Mouse (Mus musculus): Measurements from ENCODE around the gene Abca4.

Abca4 gene

DNA sequence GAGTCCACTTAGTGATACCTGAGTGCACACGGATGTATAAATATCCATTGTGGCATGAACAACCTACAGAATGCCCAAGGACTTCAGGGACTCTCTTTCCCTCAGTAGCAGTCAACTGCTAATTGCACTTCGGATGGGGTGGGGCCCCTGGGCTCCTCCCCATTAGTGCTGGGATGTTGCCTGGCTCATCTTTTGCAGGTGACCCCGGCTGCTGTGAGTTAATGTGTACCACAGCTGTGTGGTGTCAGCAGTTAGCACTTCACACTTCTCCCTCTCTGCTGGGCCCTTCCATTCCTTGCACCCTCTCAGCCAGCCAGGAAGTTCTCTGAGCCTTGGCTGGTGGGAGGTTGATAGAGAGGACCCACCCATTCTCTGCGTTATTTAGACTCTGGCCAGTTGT lies 65.2 kb downstream of the Abca4 start:
- DNase-seq (ENCODE audit: low read depth, low spot score) = no peak

DNA sequence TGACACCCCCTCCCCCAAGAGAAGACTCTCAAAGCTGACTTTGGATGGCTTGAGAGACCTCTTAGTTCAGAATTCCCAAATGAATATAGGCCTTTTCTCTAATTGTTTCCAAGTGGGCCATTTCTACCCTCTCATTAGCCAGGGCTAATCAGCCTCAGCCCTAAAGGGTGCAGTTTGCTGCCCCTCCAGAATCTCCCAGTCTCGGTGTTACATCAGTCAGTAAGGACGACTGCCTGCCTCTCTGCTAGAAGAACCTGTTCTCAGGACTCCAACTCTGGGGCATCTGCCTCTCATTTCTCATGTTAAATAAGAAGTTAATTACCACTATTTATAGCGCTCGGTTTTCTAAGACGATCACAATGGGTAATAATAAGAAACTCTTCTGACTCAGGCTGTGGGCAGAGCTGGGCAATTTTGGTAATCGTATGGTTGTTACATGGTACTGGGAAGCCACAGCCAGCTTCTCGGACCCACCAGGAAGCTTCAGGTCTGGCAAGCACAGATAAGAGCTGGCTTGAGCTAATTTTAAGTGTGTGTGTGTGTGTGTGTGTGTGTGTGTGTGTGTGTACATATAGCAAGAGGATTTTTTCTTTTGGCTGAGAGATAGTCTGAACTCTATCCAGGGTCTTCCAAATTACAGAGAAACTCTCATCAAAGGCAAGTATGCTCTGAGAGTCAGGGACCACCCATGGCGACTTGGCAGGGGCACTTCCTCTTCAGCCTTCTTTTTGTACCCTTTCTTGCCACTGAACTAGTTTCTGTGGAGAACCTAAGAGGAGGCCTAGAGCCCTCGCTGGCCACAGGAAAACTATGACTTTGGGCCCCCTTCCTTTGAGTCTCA lies 67.1 kb downstream of the Abca4 start:
- no peak for DNase-seq (ENCODE audit: low read depth, low spot score)

DNA sequence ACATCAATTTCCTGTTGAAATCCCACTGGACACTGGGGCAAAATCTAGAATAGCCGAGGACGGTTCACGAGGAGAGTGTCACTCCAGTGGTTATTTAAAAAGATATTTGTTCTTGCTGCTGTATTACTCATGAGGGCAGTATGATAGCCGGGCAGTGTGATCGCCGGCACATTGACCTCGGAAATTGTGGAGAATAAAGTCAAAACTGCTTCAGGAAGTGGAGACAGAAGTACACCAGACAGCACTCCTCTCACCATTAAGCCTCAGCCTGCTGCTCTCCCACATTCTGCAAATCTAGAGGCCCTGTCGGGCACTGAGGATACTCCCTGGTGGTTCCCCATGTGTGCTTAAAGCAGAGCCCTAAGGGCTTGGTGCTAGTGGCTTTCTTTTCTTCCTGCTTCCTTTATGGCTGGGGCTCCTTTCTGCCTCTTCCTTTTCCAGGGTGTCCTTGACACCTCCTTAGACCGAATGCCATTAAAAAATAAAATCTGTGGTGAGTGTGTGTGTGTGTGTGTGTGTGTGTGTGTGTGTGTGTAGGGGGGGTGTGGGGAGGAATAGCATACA lies 74.5 kb downstream of the Abca4 start:
- DNase-seq (ENCODE audit: low read depth, low spot score) = no peak

DNA sequence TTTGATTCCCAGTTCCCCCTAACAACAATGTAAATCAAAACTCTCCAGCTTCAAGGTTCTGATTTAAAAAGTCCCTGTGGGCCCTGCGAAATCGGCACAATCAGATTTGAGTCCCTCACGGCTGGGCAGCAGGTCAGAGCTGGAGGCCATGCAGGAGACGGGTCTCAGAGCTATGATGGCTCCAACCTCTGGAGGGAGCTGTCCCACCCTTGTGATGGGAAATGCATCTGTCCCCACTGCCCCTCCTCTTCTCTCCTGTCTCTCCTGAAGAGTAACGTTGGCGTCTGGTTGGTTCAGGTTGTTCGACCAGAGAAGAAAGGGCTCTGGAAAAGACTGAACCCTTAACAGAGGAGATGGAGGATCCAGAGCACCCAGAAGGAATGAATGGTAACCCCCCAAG lies 75.5 kb downstream of the Abca4 start:
- DNase-seq (ENCODE audit: low read depth, low spot score) = no peak

DNA sequence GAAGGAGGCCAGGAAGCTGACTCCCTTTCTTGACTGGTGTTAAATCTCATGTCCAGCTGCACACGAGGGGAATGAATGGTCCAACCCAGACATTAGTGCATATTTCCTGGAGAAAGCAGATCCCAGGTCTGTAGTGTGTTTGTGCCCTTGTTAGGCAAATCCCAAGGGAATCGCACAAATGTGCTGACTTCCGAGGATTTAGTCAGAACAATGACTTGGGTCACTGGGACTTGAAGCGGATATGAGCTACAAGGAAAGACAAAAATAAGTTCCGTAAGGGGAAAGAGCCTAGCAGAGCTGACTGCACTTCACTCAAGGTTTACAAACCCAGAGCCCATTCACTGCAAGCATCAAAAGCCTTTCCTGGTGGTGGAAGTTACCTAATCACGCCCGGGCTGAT lies 76.0 kb downstream of the Abca4 start:
- DNase-seq (ENCODE audit: low read depth, low spot score) = no peak

DNA sequence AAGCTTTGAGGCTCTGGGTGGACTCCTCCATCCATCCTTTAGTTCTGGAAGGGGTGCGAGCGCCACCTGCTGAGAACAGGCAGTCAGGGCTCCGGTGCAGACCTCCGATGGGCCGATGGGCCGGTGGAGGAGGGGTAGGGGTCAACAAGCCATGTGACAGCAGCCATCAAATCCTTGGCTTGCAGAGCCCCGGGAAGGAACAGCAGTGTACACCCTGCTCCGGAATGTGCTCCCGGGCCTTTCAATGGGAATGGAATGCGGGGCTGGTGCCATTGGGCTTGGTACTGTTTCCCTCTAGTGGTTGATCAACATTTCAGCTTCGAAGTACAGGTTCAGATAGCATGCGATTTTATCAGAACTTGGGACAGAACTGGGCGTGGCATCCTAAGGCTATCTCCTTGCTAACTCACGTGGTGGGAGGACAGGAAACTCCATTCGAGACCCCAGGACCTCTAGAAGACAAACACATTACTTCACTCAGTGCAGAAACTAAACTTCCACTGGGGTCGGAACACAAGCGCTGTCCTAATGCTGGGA lies 78.0 kb downstream of the Abca4 start:
- peak; percentile 92 for DNase-seq (ENCODE audit: low read depth, low spot score)

DNA sequence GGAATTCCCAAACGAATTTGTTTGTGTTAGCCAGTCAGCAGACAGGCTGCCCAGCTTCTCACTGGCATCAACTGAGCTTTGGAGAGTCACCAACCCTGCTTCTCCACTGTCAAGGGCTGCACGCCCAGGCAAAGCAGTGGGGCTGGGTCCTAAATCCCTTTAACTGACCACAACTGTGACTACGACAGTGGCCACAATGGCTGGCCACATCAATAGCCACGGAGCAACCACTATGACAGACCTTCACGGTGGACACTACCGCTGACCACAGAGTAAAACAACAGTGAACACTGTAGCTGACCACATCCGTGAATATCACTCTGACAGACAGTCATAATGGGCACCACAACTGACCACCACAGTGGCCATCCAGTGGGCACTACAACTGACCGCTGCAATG lies 78.6 kb downstream of the Abca4 start:
- DNase-seq (ENCODE audit: low read depth, low spot score) = no peak

DNA sequence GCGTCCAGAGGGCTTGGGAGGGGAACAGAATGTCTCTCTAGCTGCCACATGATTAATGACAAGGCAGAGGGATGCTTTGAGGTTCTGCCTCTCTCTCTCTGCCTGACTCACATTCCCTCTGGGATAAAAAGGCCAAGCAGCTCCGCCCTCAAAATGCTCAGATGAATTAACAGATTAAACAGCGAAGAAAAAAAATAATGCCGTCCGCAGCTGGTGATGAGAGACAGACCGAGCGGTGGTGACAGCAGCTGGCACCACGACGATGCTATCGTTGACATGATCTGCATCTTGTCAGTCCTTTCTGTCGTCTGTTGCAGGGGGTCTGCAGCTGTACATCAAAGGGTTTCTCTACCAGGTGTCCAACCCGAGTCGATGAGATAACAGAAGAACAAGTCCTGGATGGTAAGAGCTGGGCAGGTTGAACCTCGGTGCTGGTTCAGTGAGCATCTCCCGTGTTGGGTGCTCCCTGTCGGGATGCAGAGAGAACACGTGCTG lies 84.8 kb downstream of the Abca4 start:
- peak; percentile 47 for DNase-seq (ENCODE audit: low read depth, low spot score)

DNA sequence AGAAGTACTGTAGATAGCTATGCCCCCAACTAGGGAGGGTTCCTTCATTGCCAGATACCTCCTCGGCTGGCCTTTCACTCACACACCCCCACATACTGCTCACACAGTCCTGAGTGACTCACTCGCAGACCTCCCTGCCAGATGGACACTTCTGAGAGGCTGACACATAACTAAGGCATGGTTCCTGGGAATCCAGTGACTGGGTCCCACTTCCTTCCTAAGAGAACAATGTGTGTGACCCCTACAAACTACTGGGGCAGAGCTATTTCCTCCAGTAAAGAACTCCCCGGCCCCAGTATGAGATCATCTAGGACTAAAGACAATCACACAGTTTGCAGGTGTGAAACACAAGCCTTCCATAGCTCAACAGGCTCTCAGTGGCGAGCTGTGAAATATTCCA lies 86.5 kb downstream of the Abca4 start:
- no peak for DNase-seq (ENCODE audit: low read depth, low spot score)

DNA sequence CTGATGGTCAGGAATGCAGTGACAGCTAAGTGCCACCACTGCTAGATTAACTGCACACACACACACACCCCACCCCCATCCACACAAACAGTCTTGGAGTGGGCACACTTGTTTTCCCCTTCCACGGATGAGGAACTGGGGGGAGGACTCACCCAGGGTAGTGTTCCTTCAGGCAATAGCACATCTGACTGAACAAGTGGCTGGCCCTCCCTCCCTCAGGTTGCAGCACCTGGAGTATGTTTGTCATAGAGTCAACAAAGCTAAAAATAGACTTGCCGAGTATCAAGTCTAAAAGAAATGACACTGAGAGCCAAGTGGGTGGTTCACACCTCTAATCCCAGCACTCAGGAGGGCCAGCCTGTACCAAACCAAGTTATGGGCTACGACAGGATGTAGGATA lies 87.4 kb downstream of the Abca4 start:
- no peak for DNase-seq (ENCODE audit: low read depth, low spot score)

DNA sequence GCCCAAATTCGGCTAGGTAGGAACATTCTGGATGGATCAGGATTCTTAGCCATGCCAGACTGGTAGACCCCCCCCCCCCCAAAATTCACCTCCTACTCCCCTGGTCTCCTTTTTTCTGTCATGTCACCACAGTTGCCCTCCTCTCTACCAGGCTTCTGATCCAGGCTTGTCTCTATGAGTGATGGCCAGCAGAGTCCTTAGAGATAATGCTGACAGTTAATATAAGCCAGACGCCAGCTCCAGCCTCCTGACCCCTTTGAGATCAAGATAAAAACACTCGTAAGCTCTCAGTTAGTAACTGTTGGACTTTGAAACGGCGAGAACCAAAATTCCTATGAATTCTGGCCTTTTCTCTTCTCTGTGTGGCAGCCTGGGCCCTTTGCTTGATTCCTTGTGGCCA lies 89.0 kb downstream of the Abca4 start:
- no peak for DNase-seq (ENCODE audit: low read depth, low spot score)

DNA sequence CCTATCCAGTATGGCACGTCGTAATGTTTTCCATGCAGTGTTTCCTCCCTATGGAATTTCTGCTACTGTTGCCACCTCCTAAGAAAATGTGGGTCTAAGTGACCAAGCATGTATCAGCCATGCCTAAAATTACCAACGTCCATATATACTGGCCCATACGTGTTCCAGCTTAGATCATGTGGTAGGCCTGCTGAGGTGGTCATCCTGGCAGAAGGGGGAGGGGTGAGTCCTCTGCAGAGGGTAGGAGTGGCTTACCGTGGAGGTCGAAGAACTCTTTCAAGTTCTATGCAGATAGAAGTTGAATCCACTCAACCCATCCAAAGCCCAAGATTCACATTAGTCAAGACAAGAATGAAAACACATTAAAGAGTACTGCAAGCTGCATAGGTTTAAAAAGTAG lies 89.6 kb downstream of the Abca4 start:
- DNase-seq (ENCODE audit: low read depth, low spot score) = no peak

DNA sequence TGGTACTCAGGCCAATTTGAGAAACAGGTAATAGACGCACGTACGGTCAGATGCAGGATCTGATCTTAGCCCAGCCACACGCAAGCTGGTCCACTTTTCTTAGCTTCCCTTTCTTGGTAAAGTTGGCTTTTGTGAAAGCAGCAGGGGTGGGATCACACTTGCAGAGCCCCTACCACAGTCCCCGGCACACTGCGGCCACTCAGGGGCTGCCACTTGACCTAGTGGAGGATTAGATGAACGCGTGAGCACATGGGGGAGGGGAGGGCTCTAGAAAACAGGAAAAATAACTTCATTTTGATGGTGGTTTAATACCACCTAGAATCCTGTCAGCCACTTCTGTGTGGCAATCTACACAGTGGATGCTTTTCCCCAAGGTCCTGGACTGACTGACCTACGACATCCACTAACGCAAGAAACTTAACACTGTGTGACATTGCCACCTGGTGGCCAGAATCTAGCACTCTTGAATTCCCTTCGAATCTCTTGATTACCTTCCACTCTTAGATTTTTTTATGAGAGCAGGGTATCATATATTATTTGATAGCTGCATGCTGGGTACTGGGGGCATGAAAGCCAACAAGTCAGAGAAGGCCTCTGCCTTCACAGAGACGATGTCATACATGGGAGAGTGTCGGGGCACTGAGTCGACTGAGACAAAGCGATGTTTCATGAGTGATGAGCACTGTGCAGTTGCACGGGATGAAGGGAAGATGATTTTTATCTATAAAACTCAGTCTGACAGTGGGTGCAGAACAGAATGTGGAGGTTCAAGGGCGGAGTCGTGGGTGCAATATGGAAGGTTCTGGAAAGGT lies 96.6 kb downstream of the Abca4 start:
- DNase-seq (ENCODE audit: low read depth, low spot score) = peak; percentile 72

DNA sequence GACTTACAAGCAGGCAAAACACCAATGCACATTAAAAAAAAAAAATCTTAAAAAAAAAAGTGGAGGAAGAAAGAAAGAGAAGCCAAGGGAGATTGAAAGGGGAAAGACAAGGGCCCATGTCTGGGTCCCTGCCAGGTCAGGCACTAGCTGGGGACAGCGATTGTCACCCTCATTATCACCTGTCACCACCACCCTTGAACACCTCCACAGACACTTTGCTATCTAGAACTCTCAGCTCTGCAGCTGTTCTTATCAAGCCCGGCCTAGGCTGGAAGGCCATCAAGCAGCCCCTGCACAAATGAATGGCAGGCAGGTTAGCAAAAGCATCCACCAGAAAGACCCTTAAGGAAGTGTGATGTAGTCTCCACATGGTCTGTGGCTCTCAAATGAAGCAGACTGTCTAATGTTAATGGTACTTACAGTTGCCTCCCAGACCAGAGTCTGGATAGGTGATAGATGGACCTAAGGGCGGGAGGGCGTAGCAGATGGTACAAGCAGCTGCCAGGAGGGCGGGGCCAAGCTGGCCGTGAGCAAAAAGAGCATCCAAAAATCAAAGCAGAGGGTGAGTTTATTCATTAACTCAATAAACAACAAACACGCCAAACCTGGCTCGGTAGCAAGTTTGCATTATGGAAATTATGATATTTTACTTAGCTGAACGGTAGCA lies 98.1 kb downstream of the Abca4 start:
- DNase-seq (ENCODE audit: low read depth, low spot score) = no peak

DNA sequence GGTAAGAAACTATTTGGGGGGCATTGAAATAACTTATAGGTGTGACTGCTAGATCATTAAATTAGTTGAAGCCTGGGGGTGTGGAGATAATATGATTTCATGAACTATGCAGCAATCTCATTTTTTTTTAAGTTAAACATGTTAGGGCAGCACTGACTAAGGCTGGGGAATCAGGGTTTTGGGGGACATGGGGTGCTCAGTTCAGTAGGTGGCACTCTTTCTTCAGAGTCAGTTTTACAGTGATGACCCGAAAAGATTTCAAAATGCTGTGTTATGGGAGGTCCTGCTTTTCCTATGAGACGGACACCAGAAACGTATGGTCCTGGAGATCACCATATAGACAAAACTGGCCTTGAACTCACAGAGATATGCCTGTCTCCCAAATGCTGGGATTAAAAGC lies 99.2 kb downstream of the Abca4 start:
- DNase-seq (ENCODE audit: low read depth, low spot score) = no peak

DNA sequence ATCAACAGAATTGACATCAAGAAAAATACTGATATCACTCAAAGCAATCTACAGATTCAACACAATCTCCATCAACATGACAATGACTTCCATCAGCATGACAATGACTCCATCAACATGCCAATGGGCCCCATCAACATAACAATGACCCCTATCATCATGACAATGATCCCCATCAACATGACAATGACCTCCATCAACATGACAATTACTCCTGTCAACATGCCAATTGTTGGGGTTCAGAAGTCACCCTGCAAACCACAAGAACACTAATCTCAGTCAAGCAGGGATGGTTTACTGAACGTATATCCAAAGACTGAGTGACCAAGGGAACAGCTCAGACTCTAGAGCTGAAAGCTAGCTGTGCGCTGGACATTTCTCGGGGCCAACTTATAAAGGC lies 101.2 kb downstream of the Abca4 start:
- no peak for DNase-seq (ENCODE audit: low read depth, low spot score)

DNA sequence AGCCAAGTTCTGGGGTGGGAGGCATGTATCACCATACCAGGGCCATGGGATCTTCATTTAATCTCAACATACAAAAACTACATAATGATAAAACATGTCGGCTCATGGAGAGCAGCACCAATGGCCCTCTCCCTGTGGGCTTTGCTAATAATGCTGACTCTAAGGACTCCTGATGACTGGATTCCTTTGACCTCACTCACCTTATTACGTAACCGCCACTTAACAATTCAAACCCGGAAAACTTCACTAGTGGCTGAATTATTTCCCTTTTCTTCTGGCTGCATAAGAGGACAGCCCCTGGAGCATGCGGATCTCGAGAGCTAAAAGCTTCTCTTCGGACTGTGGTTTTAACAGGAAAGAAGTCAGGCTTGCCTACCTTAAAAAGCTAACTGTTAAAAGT lies 106.6 kb downstream of the Abca4 start:
- no peak for DNase-seq (ENCODE audit: low read depth, low spot score)

DNA sequence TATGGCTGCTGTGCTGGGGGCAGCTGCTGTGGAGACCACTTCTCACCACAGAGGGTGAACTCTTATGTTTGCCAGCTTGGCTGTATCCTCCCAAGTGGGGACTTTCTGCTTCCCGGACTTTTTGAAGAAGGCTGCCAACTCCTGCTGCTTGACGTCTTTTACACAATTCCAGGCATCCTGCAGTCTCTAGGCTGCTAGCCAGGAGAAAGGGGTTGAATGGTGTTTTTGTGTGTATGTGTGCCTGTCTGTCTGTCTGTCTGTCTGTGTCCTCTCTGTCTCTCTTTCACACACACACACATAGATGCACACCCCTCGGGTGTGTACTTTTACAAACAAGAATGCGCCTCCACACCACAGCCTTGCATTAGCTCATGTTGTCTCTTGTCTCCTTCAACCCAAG lies 108.2 kb downstream of the Abca4 start:
- DNase-seq (ENCODE audit: low read depth, low spot score) = no peak

DNA sequence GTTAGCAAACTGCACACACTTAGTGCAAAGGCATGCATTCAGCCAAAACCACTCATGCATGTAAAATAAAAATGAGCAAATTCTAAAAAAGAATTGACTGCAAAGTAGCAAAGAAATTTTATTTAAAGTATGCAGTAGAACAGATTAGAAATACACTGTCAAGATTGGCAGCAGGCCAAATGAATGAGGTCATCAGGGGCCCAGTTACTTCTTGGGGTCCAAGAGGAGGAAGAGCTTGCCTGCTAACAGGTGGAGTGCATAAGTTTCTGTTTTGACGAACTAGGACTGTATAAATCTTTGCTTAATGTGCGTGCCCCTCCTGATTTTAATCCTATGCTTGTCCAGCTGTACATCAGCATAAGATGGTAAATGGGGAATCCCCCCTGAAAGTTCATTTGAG lies 109.8 kb downstream of the Abca4 start:
- DNase-seq (ENCODE audit: low read depth, low spot score) = no peak

DNA sequence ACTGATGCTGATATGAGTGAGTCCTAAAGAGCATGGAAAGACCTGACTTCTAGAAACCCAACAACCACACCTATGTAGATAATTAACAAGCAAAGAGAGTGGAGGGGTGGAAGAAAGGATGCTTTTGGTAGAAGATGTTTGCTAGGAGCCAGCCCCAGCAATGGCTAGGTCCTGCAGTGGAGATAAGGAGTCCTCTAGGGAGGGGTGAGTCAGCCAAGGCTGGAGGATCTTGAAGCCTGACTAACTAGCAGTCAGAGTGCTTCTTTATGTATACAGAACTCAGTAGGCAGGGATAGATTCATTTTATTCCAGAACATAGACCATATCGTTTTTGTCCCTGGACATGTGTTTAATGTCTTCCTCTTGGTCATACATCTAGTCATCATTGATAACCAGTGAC lies 115.2 kb downstream of the Abca4 start:
- DNase-seq (ENCODE audit: low read depth, low spot score) = no peak

DNA sequence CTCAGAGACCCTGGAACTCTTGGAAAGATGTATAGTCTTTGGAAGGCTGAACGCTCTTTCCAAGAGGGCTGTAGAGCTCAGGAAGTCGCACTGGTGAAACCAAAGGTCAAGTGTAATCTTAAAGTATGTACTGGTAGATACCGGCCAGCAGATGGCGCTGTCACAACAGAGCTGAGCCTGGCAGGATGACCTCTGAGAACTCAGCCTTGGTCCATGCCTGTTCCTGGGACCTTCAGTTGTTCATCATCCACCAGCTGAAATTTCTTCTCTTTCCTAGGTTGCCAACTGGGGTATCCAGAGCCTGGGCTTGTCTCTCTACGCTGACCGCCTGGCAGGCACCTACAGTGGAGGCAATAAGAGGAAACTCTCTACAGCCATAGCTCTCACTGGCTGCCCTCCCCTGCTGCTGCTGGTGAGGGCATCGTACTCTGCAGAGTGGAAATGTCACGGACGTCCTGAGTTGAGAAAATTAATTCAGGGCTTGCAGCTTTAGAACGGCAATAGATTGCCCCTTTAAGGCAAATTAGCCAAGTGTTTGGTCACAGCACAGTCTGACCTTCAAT lies 125.5 kb downstream of the Abca4 start:
- peak; percentile 78 for DNase-seq (ENCODE audit: low read depth, low spot score)
